ENCODE assay signal across 10 mouse cellular contexts in genomic region chr12:78980683-78981091, GRCm38 (mm10). TPM values are rescaled to one million over a fixed set of nuclear protein-coding genes. Genes with fewer than 3 reads are reported as not detected.
DNase-seq lines count a peak whose midpoint lies in the region; ATAC-seq and TF ChIP-seq lines count a peak whose summit lies in the region.
"Had no signal": no experiment of that assay in that cellular context is flagged by ENCODE, and none has a peak within 500 bp of the region (broad histone marks: within the 10 kb centered on the region; RNA-seq: fewer than 3 reads in every experiment).

No protein-coding gene starts in this region.

- H3K4me3 ChIP-seq in bone marrow, adult 2 months (replicated peaks; ENCODE audit: control insufficient read depth, low read depth, low read length), result peak overlapping the region; percentile 82
- H3K4me3 ChIP-seq in thymus, adult 2 months (ENCODE audit: control insufficient read depth, insufficient read depth, low read length), result peak overlapping the region; percentile 53
- H3K4me3 ChIP-seq: hindbrain, embryonic 15.5 days had no signal

- ATAC-seq in inflammation-experienced regulatory T-cells, adult 6 months, result peak; percentile 95
- ATAC-seq: Patski had no signal

- no peak for TF ChIP-seq CTCF in bone marrow, adult 2 months (IDR thresholded peaks at IDR 0.05; ENCODE audit: control insufficient read depth, insufficient read depth, low read length)
- no peak for TF ChIP-seq CTCF in thymus, adult 2 months (IDR thresholded peaks at IDR 0.05; ENCODE audit: borderline replicate concordance, control insufficient read depth, extremely low read depth, insufficient read depth, low read length, poor library complexity)

- H3K27ac ChIP-seq in bone marrow, adult 2 months (ENCODE audit: control insufficient read depth, insufficient read depth, low read depth, low read length, poor library complexity), result peak overlapping the region; percentile 66
- H3K27ac ChIP-seq in thymus, adult 2 months (ENCODE audit: control insufficient read depth, insufficient read depth, low read length), result peak overlapping the region; percentile 94
- H3K27ac ChIP-seq: hindbrain, embryonic 15.5 days had no signal

- 3% methylated on average over 5 of the region's 5 CpGs for WGBS in bone marrow, adult 2 months
- 3% methylated on average over 5 of the region's 5 CpGs for WGBS in thymus, adult 2 months

- 0 out of 2 replicates have a peak, but pooled peaks cover 4% of the 10 kb centered on the region for H3K36me3 ChIP-seq in thymus, adult 2 months (ENCODE audit: control insufficient read depth, insufficient read depth, low read length)

- peaks cover 5% of the 10 kb centered on the region for H3K4me1 ChIP-seq in bone marrow, adult 2 months (ENCODE audit: control insufficient read depth, insufficient read depth, low read length)
- peaks cover 40% of the 10 kb centered on the region for H3K4me1 ChIP-seq in thymus, adult 2 months (replicated peaks; ENCODE audit: control insufficient read depth, insufficient read depth, low read length)

- DNase-seq in gastrocnemius, adult 18-20 months (ENCODE audit: low spot score), result peak; percentile 29
- no peak for DNase-seq in gastrocnemius, adult 8-10 months (ENCODE audit: low spot score in 2 of 2)
- peak; percentile 82 for DNase-seq in lung, postnatal 25 days (ENCODE audit: low spot score)
- DNase-seq in thymus, adult 2 months, result peak; percentile 74
- no peak for DNase-seq in cerebellum, adult 11 months
- no peak for DNase-seq in right cerebral cortex, adult 2 months (ENCODE audit: low spot score in 2 of 2)

- no peak for TF ChIP-seq POLR2A in bone marrow, adult 2 months (IDR thresholded peaks at IDR 0.05; ENCODE audit: borderline replicate concordance, control insufficient read depth, low read depth, low read length)
- TF ChIP-seq POLR2A in thymus, adult 2 months (IDR thresholded peaks at IDR 0.05; ENCODE audit: control insufficient read depth, extremely low read depth, insufficient read depth, low read length, poor library complexity), result no peak

- no peaks in the 10 kb centered on the region for H3K27me3 ChIP-seq in thymus, adult 2 months (ENCODE audit: control insufficient read depth, insufficient read depth, low read length)
- H3K27me3 ChIP-seq: hindbrain, embryonic 15.5 days; Patski had no signal

RNA-seq across cellular contexts. Expression of gene Tmem229b, which starts 26.7 kb away (rescaled TPM):
- 1 to 10 TPM; 2.5 to 5.5 TPM for total RNA-seq in gastrocnemius, adult 18-20 months (2021)
- total RNA-seq in gastrocnemius, adult 8-10 months (2022), result 1 to 10 TPM; 1.8 to 6.6 (median 3.4) TPM
- 6.2 and 18.7 TPM in 2 replicates for polyA plus RNA-seq in bone marrow, adult 2 months (2011; ENCODE audit: insufficient read depth, insufficient read length, low replicate concordance, missing spikeins)
- 10 to 100 TPM; 29.6 to 43.9 (median 34.4) TPM for polyA plus RNA-seq in inflammation-experienced regulatory T-cells, adult 6 months (2017; shearing (Covaris generic))
- 82.4 and 82.7 TPM in 2 replicates for polyA plus RNA-seq in thymus, adult 2 months (2012; rRNA removed)

RNA-seq across cellular contexts. Expression of gene Plekhh1, which starts 48.3 kb away (rescaled TPM):
- 1 to 10 TPM in 1 of 2 experiments, under 1 TPM in 1; 0.71 to 1.0 TPM for total RNA-seq in gastrocnemius, adult 18-20 months (2021)
- total RNA-seq in gastrocnemius, adult 8-10 months (2022), result 1 to 10 TPM in 3 of 4 experiments, under 1 TPM in 1; 0.61 to 2.7 (median 1.5) TPM
- 0.36 and 1.1 TPM in 2 replicates for polyA plus RNA-seq in bone marrow, adult 2 months (2011; ENCODE audit: insufficient read depth, insufficient read length, low replicate concordance, missing spikeins)
- polyA plus RNA-seq in inflammation-experienced regulatory T-cells, adult 6 months (2017; shearing (Covaris generic)), result under 1 TPM; 0.07 to 0.14 (median 0.09) TPM
- 0.96 and 1.1 TPM in 2 replicates for polyA plus RNA-seq in thymus, adult 2 months (2012; rRNA removed)

Comparison
In these comparisons a context has a peak if more than half of its experiments do, and no peak if none do; other contexts are left out.
1. DNase-seq: peak in gastrocnemius, adult 18-20 months (single experiment), lung, postnatal 25 days (single experiment) and thymus, adult 2 months (single experiment); none in gastrocnemius, adult 8-10 months (0 of 2), cerebellum, adult 11 months (single experiment) and right cerebral cortex, adult 2 months (0 of 2).